Mouse (Mus musculus) small intestine, adult 2 months (tissue): ENCODE measurements around the gene Ccdc18. TPM values are rescaled to one million over a fixed set of nuclear protein-coding genes. Genes with fewer than 3 reads are reported as not detected.
A peak's percentile ranks its signal among the peaks of the same experiment; 100 is the strongest.

ENCODE experiments used
- H3K27ac ChIP-seq: fragments of 200-500 bp; 2 replicates; pipeline ENCODE4 v1.5.1; 2012; ENCODE audit warnings: low read depth, low read length, control low read depth, inconsistent platforms; ENCODE audit not compliant: insufficient read depth
- H3K27me3 ChIP-seq: fragments of 200-500 bp; 2 replicates; pipeline ENCODE4 v1.6.1; 2012; ENCODE audit warnings: mild to moderate bottlenecking, moderate library complexity, low read length, inconsistent platforms; ENCODE audit not compliant: control insufficient read depth, insufficient read depth
- H3K36me3 ChIP-seq: fragments of 200-500 bp; 2 replicates; pipeline ENCODE4 v1.6.1; 2012; ENCODE audit warnings: mild to moderate bottlenecking, low read length, control low read depth, inconsistent platforms; ENCODE audit not compliant: control insufficient read depth, insufficient read depth
- H3K4me1 ChIP-seq: fragments of 200-500 bp; 2 replicates; pipeline ENCODE4 v1.6.1; 2012; ENCODE audit warnings: low read length, inconsistent platforms, mixed read lengths; ENCODE audit not compliant: control insufficient read depth, insufficient read depth, insufficient read length
- H3K4me3 ChIP-seq: fragments of 200-500 bp; 2 replicates; pipeline ENCODE4 v1.5.1; 2012; ENCODE audit warnings: low read depth, mild to moderate bottlenecking, control low read depth, inconsistent platforms, low read length, moderate library complexity
- CTCF ChIP-seq: fragments of 200-500 bp; IDR thresholded peaks from 2 replicates; pipeline ENCODE4 v1.5.1; 2012; ENCODE audit warnings: low read depth, mild to moderate bottlenecking, control low read depth, inconsistent platforms, low read length, moderate library complexity, mixed read lengths; ENCODE audit not compliant: insufficient replicate concordance, insufficient read length; ENCODE audit errors: extremely low read depth
- POLR2A ChIP-seq: fragments of 200-500 bp; IDR thresholded peaks from 2 replicates; pipeline ENCODE4 v1.6.1; 2012; ENCODE audit warnings: low read depth, mild to moderate bottlenecking, control low read depth, inconsistent platforms, low read length, moderate library complexity
- WGBS: fragments of 180-500 bp; shearing (Covaris S2); methylation state at CpG from one replicate; pipeline ENCODE4 v1.1.7; 2018; 5-methylcytosine and 5-hydroxymethylcytosine counted together
- polyA plus RNA-seq: library from polyadenylated mRNA; depleted of rRNA; stranded (reverse); fragments of >200 nt; gene quantifications from 2 replicates; pipeline ENCODE4 v1.2.3, GENCODE M21; 2012

The Ccdc18 gene
- polyA plus RNA-seq, 1 experiment = not detected

DNA sequence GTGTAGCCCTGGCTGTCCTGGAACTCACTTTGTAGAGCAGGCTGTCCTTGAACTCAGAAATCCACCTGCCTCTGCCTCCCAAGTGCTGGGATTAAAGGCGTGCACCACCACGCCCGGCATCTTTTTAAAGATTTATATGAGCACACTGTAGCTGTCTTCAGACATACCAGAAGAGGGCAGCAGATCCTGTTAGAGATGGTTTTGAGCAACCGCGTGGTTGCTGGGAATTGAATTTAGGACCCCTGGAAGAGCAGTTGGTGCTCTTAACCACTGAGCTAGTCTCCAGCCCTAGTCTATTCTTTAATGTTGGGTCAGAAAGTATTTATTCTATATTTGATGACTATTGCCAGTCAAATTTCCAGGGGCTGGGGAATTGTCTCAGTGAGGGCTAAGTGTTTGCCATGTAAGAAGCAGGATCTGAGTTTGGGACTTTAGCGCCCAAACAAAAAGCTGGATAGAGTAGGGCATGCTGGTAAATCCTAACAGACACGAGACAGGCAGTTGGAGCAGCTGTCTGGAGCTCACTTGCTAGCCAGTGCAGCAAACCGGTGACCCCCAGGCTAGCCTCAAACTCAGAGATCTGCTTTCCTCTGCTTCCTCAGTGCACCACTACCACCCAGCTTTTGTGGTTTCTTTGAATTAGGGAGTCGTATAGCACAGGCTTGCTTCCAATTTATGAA is 12.3 kb upstream of the Ccdc18 start:
- no peak for TF ChIP-seq POLR2A
- no peak for TF ChIP-seq CTCF

GRCm38 (mm10) chr5:108131849-108132440 is 730 bp upstream of the Ccdc18 start:
- WGBS = under 1% methylated on average over 32 of the region's 32 CpGs
- peak overlapping the region; percentile 86 for H3K4me3 ChIP-seq
- peaks cover 11% of the 10 kb centered on the region for H3K36me3 ChIP-seq
- no peaks in the 10 kb centered on the region for H3K27me3 ChIP-seq
- peak overlapping the region; percentile 77 for H3K27ac ChIP-seq
- TF ChIP-seq CTCF = no peak
- TF ChIP-seq POLR2A = no peak; the same call in 1 of the 2 replicates
- H3K4me1 ChIP-seq = peaks cover 3% of the 10 kb centered on the region; the same call in 1 of the 2 replicates

More for the DNA sequence above, 12.3 kb upstream of the Ccdc18 start:
- Histone ChIP-seq H3K4me1 (no peaks in the 10 kb centered on the region), H3K27ac (no peak overlapping the region), H3K36me3 (peaks cover 11% of the 10 kb centered on the region), H3K4me3 (no peak overlapping the region), H3K27me3 (no peaks in the 10 kb centered on the region)
- 91% methylated on average over 9 of the region's 9 CpGs for WGBS

GRCm38 (mm10) chr5:108152592-108152991 is 19.9 kb downstream of the Ccdc18 start:
- Histone ChIP-seq H3K36me3 (no peaks in the 10 kb centered on the region), H3K4me1 (no peaks in the 10 kb centered on the region), H3K4me3 (no peak overlapping the region), H3K27me3 (no peaks in the 10 kb centered on the region), H3K27ac (no peak overlapping the region)
- 90% methylated on average over 1 of the region's 1 CpGs for WGBS
- TF ChIP-seq CTCF = no peak
- TF ChIP-seq POLR2A = no peak

- H3K27me3 ChIP-seq = no peaks in the 10 kb centered on the region
Measured at GRCm38 (mm10) chr5:108160796-108161195, 28.1 kb downstream of the Ccdc18 start.

GRCm38 (mm10) chr5:108163695-108164094 is 31.0 kb downstream of the Ccdc18 start:
- Histone ChIP-seq H3K27me3 (no peaks in the 10 kb centered on the region), H3K36me3 (no peaks in the 10 kb centered on the region), H3K4me1 (no peaks in the 10 kb centered on the region), H3K27ac (no peak overlapping the region), H3K4me3 (no peak overlapping the region)
- TF ChIP-seq POLR2A = no peak
- 0 out of 2 replicates have a peak, but pooled peaks have one; percentile 15 for TF ChIP-seq CTCF
- 71% methylated on average over 1 of the region's 1 CpGs for WGBS

More at GRCm38 (mm10) chr5:108160796-108161195, 28.1 kb downstream of the Ccdc18 start:
- Histone ChIP-seq H3K4me3 (no peak overlapping the region), H3K27ac (no peak overlapping the region), H3K36me3 (no peaks in the 10 kb centered on the region), H3K4me1 (no peaks in the 10 kb centered on the region)
- 90% methylated on average over 2 of the region's 2 CpGs for WGBS
- TF ChIP-seq POLR2A = no peak
- no peak for TF ChIP-seq CTCF

DNA sequence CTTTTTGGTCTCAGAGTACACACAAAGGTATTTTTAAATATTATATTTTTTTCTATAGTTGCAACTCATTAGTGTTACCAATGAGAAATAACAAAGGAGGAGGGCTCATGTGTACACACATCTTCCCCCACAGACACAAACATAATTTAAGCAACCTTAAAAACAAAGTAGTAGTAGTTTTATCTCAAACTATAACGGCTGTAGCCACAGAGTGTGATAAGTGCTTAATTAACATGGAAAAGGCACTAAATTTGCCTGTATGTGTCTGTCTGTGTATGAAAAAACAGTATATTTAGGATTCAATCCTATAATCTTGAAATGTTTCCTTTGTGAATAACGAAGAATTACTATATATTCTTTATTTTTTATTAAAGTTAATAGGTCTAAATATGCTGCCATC is 51.4 kb downstream of the Ccdc18 start:
- Histone ChIP-seq H3K27ac (no peak overlapping the region), H3K4me1 (no peaks in the 10 kb centered on the region), H3K4me3 (no peak overlapping the region), H3K36me3 (no peaks in the 10 kb centered on the region), H3K27me3 (no peaks in the 10 kb centered on the region)
- WGBS = 87% methylated on average over 2 of the region's 2 CpGs
- TF ChIP-seq CTCF (no peak), POLR2A (no peak)

DNA sequence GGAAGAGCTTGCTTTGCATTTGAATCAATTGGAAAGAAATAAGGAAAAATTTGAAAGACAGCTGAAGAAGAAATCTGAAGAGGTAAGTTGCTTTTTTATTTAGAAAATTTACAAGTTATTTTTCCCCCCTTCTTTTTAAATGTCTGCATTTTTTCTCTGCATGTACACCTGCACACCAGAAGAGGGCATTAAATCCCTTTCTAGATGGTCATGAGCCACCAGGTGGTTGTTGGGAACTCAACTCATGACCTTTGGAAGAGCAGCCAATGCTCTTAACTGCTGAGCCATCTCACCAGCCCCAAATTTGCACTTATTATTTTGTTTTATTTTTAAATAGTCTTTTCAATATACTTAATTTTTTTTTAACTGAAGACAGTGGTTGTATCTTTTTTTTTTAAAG is 56.3 kb downstream of the Ccdc18 start:
- Histone ChIP-seq H3K27me3 (no peaks in the 10 kb centered on the region), H3K36me3 (no peaks in the 10 kb centered on the region)
- no peak for TF ChIP-seq POLR2A
- TF ChIP-seq CTCF = no peak

GRCm38 (mm10) chr5:108206008-108206407 is 73.3 kb downstream of the Ccdc18 start:
- Histone ChIP-seq H3K36me3 (no peaks in the 10 kb centered on the region), H3K4me3 (no peak overlapping the region), H3K27me3 (no peaks in the 10 kb centered on the region), H3K4me1 (no peaks in the 10 kb centered on the region), H3K27ac (no peak overlapping the region)
- no peak for TF ChIP-seq CTCF
- no peak for TF ChIP-seq POLR2A

More for the DNA sequence above, 56.3 kb downstream of the Ccdc18 start:
- no peak overlapping the region for H3K27ac ChIP-seq
- no peaks in the 10 kb centered on the region for H3K4me1 ChIP-seq
- no peak overlapping the region for H3K4me3 ChIP-seq
